Mouse (Mus musculus) embryonic fibroblast, embryonic 13.5 days (primary cell): ENCODE results near the gene Cbarp. TPM values are rescaled to one million over a fixed set of nuclear protein-coding genes. Genes with fewer than 3 reads are reported as not detected.

ENCODE experiments used
- H3K27ac ChIP-seq: 2 replicates; pipeline ENCODE4 v1.5.1; 2012; ENCODE audit warnings: low read length, control low read depth, inconsistent platforms; ENCODE audit not compliant: insufficient read depth
- H3K4me1 ChIP-seq: 2 replicates; pipeline ENCODE4 v1.6.1; 2011; ENCODE audit warnings: low read length; ENCODE audit not compliant: control insufficient read depth, insufficient read depth
- H3K4me3 ChIP-seq: 2 replicates; pipeline ENCODE4 v1.5.1; 2011; ENCODE audit warnings: mild to moderate bottlenecking, control low read depth, low read length; ENCODE audit not compliant: insufficient read depth
- CTCF ChIP-seq: IDR thresholded peaks from 2 replicates; pipeline ENCODE4 v1.5.1; 2011; ENCODE audit warnings: mild to moderate bottlenecking, control low read depth, low read length, moderate library complexity, borderline replicate concordance; ENCODE audit not compliant: insufficient read depth
- POLR2A ChIP-seq: IDR thresholded peaks from 2 replicates; pipeline ENCODE4 v1.6.1; 2011; ENCODE audit warnings: low read depth, mild to moderate bottlenecking, control low read depth, low read length, moderate library complexity
- polyA plus RNA-seq: library from polyadenylated mRNA; stranded (reverse); fragments of >200 nt; gene quantifications from 2 replicates; pipeline ENCODE4 v1.2.4, GENCODE M21; 2011; ENCODE audit warnings: low read depth; ENCODE audit not compliant: missing spikeins, insufficient read length

Cbarp gene
- polyA plus RNA-seq, 1 experiment: 28.4 TPM

GRCm38 (mm10) chr10:80158307-80158986 lies 17.8 kb upstream of the Cbarp start:
- Histone ChIP-seq H3K27ac (peak overlapping the region; percentile 88), H3K4me1 (peaks cover 38% of the 10 kb centered on the region)

GRCm38 (mm10) chr10:80157141-80157929 lies 16.7 kb upstream of the Cbarp start:
- H3K4me3 ChIP-seq: no peak overlapping the region
- TF ChIP-seq CTCF: no peak
- TF ChIP-seq POLR2A: no peak
- H3K27ac ChIP-seq: peak overlapping the region; percentile 59
- H3K4me1 ChIP-seq: peaks cover 30% of the 10 kb centered on the region

More at GRCm38 (mm10) chr10:80158307-80158986, 17.8 kb upstream of the Cbarp start:
- no peak overlapping the region for H3K4me3 ChIP-seq
- no peak for TF ChIP-seq POLR2A
- TF ChIP-seq CTCF: no peak

GRCm38 (mm10) chr10:80156752-80157053 lies 16.1 kb upstream of the Cbarp start:
- Histone ChIP-seq H3K27ac (peak overlapping the region; percentile 34), H3K4me3 (no peak overlapping the region), H3K4me1 (peaks cover 26% of the 10 kb centered on the region)
- TF ChIP-seq CTCF (no peak), POLR2A (no peak)

- Histone ChIP-seq H3K4me1 (peaks cover 25% of the 10 kb centered on the region), H3K4me3 (no peak overlapping the region), H3K27ac (peak overlapping the region; percentile 34)
- TF ChIP-seq CTCF (no peak), POLR2A (no peak)
These were observed 15.5 kb upstream of the Cbarp start for GRCm38 (mm10) chr10:80156002-80156751.

- H3K27ac ChIP-seq: no peak overlapping the region
- no peak for TF ChIP-seq CTCF
- no peak overlapping the region for H3K4me3 ChIP-seq
- H3K4me1 ChIP-seq: peaks cover 21% of the 10 kb centered on the region
These were observed 14.6 kb upstream of the Cbarp start for GRCm38 (mm10) chr10:80155277-80155676.

- Histone ChIP-seq H3K27ac (no peak overlapping the region), H3K4me3 (no peak overlapping the region), H3K4me1 (peaks cover 19% of the 10 kb centered on the region)
- no peak for TF ChIP-seq POLR2A
- TF ChIP-seq CTCF: no peak
These were observed 13.7 kb upstream of the Cbarp start for GRCm38 (mm10) chr10:80154384-80154783.

- Histone ChIP-seq H3K4me3 (0 out of 2 replicates have a peak overlapping the region, but pooled peaks have one; percentile 2), H3K4me1 (peaks cover 13% of the 10 kb centered on the region), H3K27ac (no peak overlapping the region)
- no peak for TF ChIP-seq POLR2A
- no peak for TF ChIP-seq CTCF
These were observed 13.1 kb upstream of the Cbarp start for GRCm38 (mm10) chr10:80153713-80154112.

- Histone ChIP-seq H3K27ac (peak overlapping the region; percentile 95), H3K4me3 (peak overlapping the region; percentile 81), H3K4me1 (peaks cover 12% of the 10 kb centered on the region)
- no peak for TF ChIP-seq CTCF
- TF ChIP-seq POLR2A: peak; percentile 27; the same call in 1 of the 2 replicates
These were observed 12.2 kb upstream of the Cbarp start for GRCm38 (mm10) chr10:80152873-80153260.

GRCm38 (mm10) chr10:80152071-80152872 lies 11.6 kb upstream of the Cbarp start:
- TF ChIP-seq POLR2A (peak; percentile 41), CTCF (no peak)
- Histone ChIP-seq H3K4me1 (peaks cover 12% of the 10 kb centered on the region), H3K4me3 (peak overlapping the region; percentile 81), H3K27ac (peak overlapping the region; percentile 95)
